Mouse (Mus musculus): ENCODE data around the gene Ipo9.

Ipo9 gene

GRCm38 (mm10) chr1:135366380-135366779 lies 63.9 kb downstream of the Ipo9 start:
- no peak for DNase-seq

- DNase-seq: no peak
Observed at GRCm38 (mm10) chr1:135363446-135363845, 66.9 kb downstream of the Ipo9 start.

- DNase-seq: no peak
Observed at GRCm38 (mm10) chr1:135362115-135362514, 68.2 kb downstream of the Ipo9 start.

- no peak for DNase-seq
Observed at GRCm38 (mm10) chr1:135361491-135361890, 68.8 kb downstream of the Ipo9 start.

- no peak for DNase-seq
Observed at GRCm38 (mm10) chr1:135359071-135359470, 71.2 kb downstream of the Ipo9 start.

GRCm38 (mm10) chr1:135351953-135352352 lies 78.3 kb downstream of the Ipo9 start:
- no peak for DNase-seq

GRCm38 (mm10) chr1:135347498-135348169 lies 82.7 kb downstream of the Ipo9 start:
- no peak for DNase-seq

GRCm38 (mm10) chr1:135346891-135347290 lies 83.4 kb downstream of the Ipo9 start:
- no peak for DNase-seq

- DNase-seq: no peak
Observed at GRCm38 (mm10) chr1:135344026-135344425, 86.3 kb downstream of the Ipo9 start.

GRCm38 (mm10) chr1:135341947-135342346 lies 88.4 kb downstream of the Ipo9 start:
- DNase-seq: no peak

All from cerebellum, adult 9-11 months (tissue).